Mouse (Mus musculus): ENCODE measurements at regions not wholly inside any gene's neighbourhood (a gene's known extent, or its start where the extent isn't known, plus 50 kb on each side); places are given as distances from the start of the nearest gene placed in this dataset.
"Not testable (repeated sequence)": the region's sequence is repeated elsewhere in the genome, so short reads cannot be mapped to it uniquely, and the experiment has no call there.

DNA sequence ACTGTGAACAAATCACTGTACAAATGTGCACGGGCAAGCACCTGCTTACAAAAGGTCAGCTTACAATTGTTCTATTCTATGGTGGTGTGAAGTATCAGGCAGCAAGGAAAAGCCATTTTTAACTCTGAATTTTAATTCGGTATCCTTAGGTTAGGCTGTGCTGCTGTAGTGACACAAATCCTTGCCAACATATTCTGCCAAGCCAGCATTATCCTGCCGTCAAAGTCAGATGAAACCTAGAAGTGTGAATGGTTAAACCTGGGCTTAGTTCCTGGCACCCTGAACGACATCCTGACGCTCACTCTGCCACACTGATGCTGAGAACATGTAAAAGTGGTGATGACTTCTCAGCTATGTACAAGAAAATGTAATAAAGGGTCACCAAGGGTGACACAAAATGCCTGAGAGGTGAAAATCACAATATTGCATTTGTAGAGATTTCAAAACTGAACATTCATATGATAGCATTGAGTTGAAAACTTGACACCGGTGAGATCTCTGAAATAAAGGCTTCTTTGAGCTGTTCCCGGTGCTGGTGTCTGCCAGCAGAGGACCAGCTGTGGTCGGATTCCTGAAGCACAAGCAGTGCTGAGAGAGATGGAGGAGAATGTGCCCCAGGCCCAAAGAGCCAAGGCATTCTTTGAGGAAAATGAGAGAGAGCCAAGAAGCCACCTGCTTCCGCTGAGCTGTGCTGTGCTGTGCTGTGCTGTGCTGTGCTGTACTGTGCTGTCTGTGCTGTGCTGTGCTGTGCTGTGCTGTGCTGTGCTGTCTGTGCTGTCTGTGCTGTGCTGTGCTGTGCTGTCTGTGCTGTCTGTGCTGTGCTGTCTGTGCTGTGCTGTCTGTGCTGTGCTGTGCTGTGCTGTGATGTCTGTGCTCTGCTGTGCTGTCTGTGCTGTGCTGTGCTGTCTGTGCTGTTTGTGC lies 195.9 kb downstream of the Tcp10c start:
- no peak for DNase-seq (ENCODE audit: low spot score in 2 of 2)

DNA sequence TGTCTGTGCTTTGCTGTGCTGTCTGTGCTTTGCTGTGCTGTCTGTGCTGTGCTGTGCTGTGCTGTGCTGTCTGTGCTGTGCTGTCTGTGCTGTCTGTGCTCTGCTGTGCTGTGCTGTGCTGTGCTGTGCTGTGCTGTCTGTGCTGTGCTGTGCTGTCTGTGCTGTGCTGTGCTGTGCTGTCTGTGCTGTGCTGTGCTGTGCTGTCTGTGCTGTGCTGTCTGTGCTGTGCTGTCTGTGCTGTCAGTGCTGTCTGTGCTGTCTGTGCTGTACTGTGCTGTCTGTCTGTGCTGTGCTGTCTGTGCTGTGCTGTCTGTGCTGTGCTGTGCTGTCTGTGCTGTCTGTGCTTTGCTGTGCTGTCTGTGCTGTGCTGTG lies 196.5 kb downstream of the Tcp10c start:
- not testable (repeated sequence) for DNase-seq (ENCODE audit: low spot score in 2 of 2)

DNA sequence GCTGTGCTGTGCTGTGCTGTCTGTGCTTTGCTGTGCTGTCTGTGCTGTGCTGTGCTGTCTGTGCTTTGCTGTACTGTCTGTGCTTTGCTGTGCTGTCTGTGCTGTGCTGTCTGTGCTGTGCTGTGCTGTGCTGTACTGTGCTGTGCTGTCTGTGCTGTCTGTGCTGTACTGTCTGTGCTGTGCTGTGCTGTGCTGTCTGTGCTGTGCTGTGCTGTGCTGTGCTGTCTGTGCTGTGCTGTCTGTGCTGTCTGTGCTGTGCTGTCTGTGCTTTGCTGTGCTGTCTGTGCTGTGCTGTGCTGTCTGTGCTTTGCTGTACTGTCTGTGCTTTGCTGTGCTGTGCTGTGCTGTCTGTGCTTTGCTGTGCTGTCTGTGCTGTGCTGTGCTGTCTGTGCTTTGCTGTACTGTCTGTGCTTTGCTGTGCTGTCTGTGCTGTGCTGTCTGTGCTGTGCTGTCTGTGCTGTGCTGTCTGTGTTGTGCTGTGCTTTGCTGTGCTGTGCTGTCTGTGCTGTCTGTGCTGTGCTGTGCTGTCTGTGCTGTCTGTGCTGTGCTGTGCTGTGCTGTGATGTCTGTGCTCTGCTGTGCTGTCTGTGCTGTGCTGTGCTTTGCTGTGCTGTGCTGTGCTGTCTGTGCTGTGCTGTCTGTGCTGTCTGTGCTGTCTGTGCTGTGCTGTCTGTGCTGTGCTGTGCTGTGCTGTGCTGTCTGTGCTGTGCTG lies 197.5 kb downstream of the Tcp10c start:
- not testable (repeated sequence) for DNase-seq (ENCODE audit: low spot score in 2 of 2)

DNA sequence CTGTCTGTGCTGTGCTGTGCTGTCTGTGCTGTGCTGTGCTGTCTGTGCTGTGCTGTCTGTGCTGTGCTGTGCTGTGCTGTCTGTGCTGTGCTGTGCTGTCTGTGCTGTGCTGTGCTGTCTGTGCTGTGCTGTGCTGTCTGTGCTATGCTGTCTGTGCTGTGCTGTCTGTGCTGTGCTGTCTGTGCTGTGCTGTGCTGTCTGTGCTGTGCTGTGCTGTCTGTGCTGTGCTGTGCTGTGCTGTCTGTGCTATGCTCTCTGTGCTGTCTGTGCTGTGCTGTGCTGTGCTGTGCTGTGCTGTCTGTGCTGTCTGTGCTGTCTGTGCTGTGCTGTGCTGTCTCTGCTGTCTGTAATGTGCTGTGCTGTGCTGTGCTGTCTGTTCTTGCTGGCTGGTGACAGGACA lies 198.5 kb downstream of the Tcp10c start:
- DNase-seq (ENCODE audit: low spot score in 2 of 2), result not testable (repeated sequence)

DNA sequence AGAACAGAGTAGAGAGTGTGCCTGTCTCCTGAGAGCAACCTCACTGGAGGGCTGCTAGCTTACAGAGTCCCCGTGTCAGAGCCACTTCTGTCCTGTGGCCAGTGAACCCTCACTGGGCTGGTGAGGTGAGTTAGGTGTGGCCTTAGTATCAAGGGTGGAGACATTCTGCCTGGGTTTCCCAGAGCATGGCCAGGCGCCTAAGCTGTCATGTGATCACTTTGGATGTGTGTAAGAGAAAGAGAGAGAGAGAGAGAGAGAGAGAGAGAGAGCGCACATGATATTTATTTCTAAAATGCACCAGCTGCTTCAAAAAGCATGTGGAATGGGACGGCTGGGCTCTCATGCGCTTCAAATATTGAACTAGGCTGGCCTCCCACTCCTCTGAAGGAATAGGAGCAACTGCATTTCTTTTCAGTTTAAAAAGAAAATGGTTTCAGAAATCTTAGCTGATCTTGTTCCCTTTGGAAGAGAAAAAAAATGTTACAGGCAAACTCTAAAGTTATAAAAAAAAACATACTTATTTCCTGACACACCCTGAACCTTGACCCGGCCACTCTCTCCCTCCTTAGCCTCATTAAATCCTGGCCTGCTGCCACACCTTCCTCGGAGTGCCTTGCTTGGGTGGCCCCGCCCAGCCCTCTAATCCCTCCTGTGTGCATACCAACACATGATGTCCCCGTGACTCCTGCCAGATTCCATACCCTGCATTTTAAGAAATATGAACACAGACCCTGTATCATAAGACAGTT lies 201.1 kb downstream of the Tcp10c start:
- DNase-seq (ENCODE audit: low spot score in 2 of 2), result not testable (repeated sequence)

DNA sequence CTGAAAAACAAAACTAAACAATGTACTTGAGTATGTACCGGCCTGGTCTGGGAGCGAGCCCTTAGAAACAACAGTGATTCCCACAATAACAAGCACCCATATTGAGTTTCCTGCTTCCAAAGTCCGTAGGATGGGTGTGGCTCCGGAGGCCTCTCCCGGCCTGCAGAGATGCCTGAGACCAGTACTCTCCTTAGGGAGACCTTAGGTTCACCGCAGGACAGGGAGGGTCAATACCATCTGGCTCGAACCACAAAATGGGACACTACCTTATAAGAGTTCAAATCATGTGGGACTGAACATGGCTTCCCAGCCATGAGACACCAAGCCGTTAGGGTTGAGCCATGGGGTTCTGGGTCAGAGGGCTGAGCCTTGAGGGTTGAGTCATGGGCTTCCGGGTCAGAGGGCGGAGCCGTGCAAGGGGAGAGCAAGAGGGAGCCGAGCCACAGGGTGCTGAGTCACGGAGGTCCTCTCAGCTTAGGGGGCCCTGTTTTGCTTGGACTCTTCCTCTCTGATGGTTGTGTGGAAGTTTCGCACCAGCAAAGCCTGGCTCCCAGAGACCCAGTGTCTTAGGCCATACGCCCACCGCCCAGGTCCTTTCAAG lies 201.8 kb downstream of the Tcp10c start:
- not testable (repeated sequence) for DNase-seq (ENCODE audit: low spot score in 2 of 2)

DNA sequence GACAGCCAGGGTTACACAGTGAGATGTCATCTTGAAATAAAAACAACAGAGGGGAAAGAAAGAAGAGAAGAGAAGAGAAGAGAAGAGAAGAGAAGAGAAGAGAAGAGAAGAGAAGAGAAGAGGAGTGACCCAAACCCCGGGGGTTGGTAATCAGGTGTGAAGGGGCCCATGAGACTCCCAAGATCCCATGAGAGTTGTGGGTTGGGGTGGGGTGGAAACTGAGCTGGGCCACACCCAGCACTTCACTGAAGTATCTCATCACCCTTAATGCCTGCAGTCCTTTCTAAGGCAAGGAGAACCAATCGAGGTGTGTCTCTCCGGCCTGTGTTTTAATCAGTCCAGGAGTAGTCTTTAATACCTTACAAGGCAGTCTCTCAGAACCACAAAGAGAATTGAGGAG lies 201.5 kb upstream of the Afdn start:
- DNase-seq (ENCODE audit: low spot score in 2 of 2), result no peak

DNA sequence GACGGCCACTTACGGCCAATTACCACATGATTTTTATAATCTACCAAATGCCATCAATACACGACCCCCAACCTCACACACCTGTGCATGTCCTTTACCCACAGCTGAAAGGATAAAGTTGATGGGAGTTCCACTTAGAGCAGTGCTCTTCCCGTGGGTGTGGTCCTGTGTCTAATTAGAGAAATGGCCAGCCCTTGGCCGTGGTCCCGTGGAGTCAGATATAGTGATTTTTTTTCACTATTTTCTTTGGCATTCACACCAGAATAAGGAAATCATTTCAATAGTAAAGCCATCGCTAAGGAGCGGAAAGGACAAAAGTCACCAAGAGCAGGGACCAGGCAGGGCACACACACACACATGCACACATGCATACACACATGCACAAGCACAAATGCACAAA lies 199.0 kb upstream of the Afdn start:
- no peak for DNase-seq (ENCODE audit: low spot score in 2 of 2)

DNA sequence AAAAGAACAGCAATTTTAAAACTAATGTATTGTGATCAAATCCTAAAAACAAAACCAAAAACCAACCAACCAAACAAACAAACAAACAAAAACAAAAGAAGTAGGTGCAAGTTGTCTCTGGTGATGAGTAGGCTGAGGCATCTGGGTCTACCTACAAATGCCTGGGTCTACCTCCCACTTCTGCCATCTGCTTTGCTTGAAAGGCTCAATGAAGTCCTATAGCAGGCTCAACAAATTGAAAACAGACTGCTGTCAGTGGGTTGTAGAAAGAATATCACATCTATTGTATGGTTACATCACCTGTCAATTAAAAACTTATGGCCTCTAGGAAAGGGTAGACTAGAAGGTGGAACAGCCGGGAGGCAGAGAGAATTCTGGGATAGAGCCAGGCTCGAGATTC lies 197.4 kb upstream of the Afdn start:
- no peak for DNase-seq (ENCODE audit: low spot score in 2 of 2)

DNA sequence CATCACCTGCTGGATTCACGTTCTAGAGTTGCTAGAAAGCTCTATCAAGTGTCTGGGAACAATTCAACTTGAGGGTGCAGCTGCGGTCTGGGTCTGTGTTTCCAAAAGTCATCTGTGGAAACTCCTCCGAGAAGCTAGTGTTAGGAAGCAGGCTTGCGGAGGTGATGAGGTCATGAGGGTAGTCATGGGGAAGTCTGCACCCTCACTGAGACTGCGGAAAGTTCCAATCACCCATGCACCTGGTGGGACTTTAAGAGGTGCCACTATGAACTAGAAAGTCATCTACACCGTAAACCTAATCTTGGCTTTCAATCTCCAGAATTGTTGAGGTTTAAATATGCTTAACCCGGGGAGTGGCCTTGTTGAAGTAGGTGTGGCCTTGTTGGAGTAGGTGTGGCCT lies 195.5 kb upstream of the Afdn start:
- no peak for DNase-seq (ENCODE audit: low spot score in 2 of 2)

DNA sequence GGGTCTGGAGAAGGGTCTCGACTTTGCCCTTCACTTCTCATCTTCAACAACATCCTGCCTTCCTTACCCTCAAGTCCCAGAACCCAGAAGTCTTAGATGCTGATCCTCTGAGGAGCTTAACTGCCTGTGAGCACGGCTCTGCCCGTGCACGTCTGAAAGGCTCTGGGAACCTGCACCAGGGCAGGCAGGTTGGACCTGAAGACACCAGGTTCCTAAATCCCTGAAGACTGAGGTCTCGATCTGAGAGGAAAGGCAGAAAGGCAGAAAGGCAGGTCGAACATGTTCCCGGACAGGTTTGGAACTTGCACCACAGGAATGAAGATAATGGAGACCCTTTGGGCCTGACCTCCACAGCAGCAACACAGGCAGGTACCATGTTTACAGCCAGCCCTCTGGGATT lies 193.7 kb upstream of the Afdn start:
- DNase-seq (ENCODE audit: low spot score in 2 of 2), result no peak

DNA sequence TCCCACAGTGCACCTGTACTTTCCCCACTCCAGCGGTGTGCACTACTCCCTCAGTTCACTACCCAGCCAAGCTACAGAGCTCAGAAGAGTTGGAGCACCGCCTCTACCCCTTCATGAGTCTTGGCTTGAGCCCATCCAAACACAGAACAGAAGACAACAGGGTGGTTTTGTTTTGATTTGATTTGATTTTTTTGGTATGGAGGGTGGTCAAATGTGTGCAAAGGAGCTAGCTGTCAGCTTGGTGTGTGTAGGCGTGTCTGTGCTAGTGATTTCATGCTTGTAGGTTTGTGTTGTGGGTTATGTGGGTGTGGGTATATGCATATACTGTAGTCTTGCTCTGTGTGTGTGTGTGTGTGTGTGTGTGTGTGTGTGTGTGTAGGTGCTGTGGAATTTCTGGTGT lies 193.2 kb upstream of the Afdn start:
- DNase-seq (ENCODE audit: low spot score in 2 of 2), result peak; percentile 42 to 48

DNA sequence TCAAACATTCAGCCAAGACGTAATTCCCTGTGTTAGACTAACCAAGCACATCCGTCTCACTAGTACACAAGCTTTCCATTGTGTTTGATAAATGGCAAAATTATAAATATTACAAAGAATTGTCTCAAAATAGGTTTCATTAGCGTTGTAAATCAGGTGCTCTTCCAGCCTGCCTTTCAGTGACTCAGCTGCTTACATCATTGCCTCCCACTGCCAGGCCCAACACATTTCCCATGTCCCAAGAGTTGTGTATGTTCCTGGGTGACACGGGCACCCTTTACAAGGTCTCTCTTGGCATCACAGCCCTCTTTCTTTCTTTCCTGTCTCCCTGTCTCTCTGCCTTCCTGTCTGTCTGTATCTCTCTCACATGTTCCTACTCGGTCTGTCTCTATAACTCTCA lies 189.5 kb upstream of the Afdn start:
- DNase-seq (ENCODE audit: low spot score in 2 of 2), result peak in 1 of 2 experiments; percentile 54

DNA sequence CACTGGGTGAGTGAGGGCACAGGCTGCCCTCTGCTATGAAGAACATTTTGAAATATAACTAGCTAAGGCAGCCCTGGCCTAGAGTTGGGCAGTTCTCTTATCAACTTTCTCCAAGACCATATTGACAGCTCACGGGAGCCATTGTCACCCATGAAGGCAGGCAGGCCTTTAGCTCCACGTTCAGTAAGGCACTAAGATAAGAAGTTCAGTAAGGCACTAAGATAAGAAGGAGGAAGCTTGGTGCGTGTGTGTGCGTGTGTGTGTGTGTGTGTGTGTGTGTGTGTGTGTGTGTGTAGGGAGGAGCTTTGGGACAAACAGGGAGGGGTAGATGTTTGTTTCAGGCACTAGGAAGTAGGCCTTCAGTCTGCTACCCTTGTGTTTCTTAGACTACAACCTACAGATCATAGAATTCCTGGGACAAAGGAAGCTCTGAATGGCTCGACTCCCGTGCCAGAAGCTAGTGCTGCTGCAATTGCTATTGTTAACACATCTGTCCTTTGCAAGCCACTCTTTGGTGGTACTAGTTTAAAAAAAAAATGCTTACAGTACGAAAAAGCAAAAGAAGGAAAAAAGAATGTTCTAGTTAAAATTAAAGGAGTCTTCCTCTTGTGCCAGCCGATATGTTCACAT lies 188.0 kb upstream of the Afdn start:
- no peak for DNase-seq (ENCODE audit: low spot score in 2 of 2)

DNA sequence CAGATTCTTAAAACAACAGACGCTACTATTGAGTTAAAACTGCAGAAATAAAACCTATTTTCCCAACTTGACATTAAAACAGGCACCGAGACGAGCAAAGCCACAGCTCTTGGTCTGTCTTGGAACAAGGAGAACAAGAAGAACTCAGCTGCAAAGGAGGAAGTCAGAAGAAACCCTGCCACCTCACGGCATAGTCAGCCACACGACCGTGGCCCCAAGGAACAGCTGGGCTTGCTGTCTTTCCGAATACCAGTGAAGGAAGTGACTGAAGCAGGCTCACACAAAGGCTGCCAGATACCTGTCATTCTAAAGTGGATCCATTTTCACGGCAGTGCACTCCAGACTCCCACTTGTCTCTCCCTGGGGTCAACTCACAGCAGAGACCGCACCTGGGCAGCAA lies 187.3 kb upstream of the Afdn start:
- DNase-seq (ENCODE audit: low spot score in 2 of 2), result no peak

DNA sequence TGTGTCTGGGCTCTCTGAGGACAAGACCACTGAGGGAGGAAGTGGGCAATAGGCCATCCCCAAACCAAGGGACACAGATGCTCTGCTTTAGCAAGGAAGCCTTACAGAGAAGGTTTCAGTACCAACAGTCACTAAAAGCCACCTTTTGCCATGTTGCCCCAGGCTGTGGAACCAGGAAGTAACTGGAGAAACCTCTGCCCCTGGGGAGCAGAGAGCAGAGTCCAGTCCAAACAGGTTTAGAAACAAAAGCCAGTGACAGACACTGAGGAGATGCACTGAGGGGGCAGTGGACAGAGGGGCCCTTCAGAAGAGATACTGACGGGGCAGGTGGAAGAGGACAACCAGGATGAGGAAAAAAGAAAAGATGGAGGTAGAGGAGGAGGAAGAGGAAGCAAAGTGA lies 186.2 kb upstream of the Afdn start:
- no peak for DNase-seq (ENCODE audit: low spot score in 2 of 2)

DNA sequence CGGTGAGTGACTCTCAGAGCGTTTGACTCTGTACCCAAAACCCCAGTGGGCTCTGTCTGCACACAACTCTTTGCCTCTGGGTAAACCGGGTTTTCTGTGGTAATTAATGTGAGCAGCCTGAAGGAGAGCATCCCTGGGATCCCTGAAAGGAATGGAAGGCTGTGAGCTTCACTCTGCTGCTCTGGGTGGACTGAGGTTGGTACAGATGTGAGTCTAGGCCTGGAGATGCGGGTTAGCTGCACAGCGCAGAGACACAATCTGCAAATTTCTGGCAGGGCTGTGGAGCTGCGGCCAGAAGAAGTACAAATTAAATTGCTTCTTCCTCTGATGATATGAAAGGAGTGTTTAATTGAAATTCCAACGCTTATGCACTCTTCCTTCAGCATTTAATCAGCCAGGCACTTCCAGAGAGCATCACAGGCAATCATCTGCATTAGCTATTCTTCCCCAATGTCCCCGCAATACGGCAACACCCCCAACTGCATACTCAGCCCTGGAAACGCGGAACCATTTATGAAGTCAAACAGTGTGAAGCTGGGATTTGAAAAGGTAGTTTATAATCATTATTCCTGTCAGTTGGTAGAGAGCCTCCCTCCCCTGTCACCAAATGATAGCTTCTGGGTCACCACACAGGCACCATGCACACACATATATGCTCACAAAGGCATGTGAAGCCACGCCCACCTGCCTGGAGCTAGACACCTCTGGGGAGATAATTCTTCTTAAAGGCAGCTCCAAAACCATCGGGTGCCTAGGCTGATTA lies 185.5 kb upstream of the Afdn start:
- no peak for DNase-seq (ENCODE audit: low spot score in 2 of 2)

DNA sequence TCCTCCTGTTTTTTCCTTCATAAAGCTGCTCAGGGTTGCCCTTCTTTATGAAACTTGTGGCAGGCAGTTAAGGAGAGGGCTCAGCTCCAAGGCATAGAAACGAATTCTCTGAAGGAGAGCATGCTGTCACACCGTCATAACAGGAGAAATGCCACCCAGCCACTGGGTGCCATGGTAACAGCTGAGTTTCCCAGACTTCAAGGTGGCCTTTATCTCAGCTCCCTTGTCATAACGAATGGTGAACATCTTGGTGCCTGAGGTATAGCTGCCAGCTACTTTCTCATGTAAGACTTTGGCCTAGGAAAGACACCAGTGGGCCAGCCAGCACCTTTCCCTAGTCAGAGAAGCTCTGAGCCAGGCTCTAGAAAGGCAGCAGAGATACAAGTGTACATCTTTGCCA lies 182.5 kb upstream of the Afdn start:
- DNase-seq (ENCODE audit: low spot score in 2 of 2), result no peak

DNA sequence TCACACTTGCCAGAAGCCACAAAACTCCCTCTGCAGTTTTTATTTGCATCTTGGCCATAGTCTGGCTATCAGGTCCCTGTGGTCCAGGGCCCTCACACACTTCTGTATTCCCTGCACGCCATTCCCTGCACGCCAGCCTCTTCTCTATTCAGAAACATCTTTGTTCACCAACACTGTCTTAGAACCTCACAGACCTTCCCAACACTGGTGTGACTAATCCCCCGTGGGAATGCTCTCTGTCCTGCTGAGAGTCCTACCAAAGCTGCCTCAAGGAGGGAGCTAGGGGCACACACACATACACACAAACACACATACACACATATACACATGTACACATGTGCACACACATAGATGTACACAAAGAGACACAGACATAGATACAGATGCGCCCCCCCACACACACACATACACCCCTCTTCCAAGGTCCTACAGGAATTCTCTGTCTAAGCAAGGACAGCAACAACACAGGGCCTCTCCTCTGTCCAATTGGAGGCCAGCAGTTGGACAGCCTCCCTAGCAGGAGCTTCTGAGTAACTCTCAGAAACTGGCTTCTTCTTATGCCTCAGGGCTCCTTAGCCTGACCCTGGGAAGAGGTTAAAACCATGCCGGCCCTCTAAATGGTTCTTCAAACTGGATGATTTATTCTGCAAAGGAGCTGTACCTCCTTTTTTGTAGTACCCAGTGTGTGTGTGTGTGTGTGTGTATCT lies 179.0 kb upstream of the Afdn start:
- DNase-seq (ENCODE audit: low spot score in 2 of 2), result no peak

All from layer of hippocampus, adult 8-10 months (tissue).